Mouse (Mus musculus) ES-CJ7 (cell line): ENCODE measurements around the gene Etl4.
"Not testable (repeated sequence)": the region's sequence is repeated elsewhere in the genome, so short reads cannot be mapped to it uniquely, and the experiment has no call there.

Experiments used
- DNase-seq: peaks from one replicate; pipeline ENCODE4 v3.0.0; 2011; ENCODE audit warnings: low read depth, low spot score

Gene Etl4

DNA sequence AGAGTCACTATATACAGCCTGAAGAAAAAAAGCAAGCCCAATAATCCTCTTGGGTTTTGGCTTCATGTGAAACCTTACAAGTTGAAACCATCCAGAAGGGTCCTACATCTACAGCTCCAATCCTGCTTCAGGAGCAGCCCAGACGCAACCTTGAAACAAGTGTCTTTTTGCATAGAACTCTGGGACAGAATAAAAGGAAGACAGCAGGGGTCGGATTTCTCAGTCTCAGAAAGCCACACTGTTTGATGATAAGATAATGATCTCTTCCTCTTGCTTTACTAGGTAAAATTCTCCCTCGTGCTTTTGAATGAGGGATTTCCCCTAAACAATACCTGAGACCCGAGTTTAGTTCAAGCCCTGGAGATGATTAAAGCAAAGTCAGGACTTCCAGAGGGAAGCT, 385.0 kb downstream of the Etl4 start:
- peak; percentile 70 for DNase-seq

DNA sequence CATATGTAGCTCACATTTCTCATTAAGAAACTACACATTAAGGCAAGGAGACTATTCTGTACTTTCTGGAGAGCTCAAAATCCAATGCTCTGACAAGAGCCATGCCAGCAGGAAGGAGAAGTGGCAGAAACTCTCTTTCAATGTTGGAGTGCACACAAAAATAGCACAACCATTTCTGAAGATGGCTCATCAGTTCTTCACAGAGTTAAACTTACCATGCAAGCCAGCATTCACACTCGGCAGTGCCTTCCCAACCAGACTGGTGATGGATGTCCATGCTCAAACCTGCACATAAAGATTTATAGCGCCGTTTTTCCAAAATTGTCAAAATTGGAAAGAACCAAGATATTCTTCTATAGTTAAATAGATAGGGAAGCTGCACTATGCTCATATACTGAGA, 392.9 kb downstream of the Etl4 start:
- DNase-seq = no peak

DNA sequence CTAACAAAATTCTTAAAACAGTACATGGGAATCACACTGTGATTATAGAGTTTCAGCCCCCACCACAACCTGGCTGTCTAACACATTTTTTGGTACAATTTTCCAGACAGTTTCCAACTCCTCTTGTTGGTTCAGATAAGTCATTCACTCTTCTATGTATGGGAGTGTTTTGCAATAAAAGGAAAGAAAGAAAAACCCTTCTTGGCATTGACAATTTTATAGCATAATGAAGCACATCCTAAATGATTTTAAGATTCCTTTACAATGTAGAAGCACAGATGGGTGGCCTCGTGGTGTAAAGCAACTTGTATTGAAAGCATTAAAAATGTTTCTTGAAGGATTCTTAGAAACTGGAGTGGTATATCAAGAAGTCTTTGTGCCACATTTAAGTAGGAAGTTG, 415.4 kb downstream of the Etl4 start:
- no peak for DNase-seq

DNA sequence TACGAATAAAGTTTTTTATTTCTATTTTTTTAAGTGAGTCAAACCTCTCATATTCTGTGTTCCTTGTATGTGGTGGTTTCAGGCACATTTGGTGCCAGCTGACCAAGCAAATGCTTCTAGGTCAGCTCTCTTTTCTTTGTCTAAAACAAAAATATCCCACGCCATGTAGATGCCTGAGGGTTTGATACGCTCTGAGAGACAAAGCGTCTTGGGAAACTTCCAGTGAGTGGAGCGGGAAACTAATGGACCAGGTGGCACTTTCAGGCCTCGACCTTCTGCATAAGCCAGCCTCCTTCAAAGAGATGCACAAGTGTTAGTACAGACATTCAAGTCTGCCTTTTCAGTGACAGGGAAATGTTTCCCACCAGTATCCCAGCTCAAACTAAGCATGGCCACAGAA, 426.6 kb downstream of the Etl4 start:
- no peak for DNase-seq

DNA sequence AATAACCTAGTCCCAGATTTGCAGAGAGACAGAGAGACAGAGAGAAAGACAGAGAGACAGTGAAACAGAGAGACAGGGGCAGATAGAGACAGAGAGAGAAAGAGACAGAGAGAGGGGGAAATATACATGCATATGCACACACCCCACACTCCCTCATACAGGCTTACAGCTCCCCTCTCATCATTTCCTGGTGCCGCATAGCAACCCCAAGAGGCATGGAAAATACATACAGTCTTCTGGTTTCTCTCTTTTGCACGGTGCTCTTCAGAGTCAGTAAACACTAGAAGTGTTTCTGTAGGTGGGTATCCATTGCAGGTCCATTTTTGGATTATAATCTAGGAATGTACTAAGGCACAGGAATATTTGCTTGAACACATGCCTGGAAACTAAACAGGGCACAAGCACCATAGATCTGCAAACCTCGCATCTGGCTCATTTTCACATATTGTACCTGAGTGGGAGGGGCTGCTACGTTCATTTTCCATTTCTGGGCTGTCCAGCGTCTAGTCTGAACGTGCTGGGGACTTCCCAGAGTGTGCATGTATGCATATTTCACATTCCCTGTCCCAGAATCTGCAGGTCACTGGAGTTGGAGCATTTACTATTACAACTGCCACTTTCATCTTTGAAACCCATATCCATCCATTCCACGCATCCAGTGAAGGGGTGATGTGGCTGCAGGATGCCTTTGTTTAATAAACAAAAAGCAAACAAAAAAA, 429.6 kb downstream of the Etl4 start:
- no peak for DNase-seq

DNA sequence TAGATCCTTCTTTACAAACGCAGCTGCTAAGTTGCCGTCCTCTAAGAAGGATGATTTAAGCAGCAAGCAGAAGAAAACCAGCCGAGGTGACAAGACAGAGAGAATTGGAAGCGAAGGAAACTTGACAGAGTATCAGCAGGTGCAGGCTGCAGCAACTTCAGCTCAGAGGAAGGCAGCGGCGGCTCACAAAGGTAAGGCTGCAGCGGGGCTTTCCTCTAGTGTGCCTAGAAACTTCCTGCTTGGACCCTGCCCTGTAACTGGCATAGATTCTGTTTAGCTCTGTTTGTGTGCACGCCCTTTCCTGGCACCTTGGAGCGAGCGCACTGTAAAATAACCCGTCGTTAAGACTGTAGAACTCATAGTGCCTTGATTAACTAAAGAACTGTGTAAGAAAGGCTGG, 430.3 kb downstream of the Etl4 start:
- DNase-seq = peak; percentile 24

DNA sequence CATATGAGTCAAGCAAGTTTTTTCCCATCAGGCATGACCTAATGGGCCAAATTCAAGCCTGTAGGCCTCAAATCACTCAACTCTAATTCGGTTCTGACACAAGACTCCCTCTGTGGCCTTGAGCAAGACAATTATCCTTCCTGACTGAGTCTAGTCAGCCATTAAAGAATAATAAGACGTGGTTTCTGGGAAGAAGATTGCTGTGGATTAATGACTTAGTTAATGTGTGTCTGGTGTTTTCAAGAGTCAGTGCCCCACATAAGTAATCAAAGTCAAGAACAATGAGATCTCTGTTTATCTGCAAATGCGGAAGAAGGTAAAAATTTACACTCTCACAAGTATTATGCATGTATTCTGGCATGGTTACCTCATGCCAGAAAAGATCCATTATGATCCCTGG, 437.3 kb downstream of the Etl4 start:
- DNase-seq = no peak

DNA sequence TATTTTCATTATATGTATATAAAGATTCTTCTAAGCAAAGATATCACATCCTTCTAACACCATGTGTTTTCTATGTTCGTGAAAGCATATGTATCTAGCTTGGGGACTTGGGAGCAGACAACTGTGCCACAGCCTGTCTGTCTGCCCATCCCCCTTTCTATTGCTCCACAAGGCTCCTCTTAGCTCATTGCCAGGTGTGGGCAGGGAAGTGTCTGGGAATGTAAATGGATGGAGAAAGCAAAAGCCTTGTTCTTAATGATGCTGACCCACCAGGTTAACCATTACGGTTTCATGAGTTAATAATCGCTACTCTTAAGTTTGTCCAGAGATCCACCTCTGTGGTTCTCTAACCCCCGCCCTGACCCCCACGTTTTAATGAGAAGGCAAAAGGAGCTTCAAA, 439.7 kb downstream of the Etl4 start:
- DNase-seq = no peak

DNA sequence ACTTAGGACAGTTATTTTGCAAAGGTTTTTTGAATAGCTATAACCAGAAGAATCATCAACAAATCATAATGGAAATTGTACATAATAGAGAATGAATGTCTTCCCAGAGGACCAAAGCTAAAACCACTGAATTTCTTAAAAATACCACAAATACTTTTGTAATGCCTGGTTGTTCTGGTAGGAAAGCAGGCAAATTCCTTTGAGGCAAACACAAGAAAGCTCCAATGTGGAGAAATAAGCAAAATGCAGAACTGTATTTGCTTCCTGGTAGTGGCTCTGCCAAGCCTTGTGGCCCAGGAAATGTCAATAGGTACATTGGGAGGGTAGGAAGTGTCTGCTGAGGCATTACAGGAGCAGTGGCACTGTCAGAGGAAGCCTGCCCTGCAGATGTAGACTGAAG, 443.2 kb downstream of the Etl4 start:
- no peak for DNase-seq

DNA sequence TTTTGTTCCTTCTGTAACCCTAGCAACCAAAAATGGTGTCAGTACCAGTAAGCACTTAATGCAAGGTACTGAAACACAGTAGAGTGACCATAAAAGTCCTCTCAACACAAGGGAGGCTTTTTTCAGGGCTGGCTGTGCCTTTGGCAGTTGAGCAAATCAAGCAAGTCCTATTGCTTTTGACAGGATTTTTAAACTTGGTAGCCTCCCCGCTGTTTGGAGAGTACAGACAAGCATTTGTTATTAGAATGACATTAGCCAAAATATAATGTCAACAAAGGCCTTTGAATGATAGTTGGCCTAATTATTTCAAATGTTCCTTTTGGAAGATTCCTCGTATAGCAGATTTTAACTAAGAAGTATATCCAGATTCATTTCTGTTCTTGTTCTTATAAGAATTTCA, 467.4 kb downstream of the Etl4 start:
- no peak for DNase-seq

DNA sequence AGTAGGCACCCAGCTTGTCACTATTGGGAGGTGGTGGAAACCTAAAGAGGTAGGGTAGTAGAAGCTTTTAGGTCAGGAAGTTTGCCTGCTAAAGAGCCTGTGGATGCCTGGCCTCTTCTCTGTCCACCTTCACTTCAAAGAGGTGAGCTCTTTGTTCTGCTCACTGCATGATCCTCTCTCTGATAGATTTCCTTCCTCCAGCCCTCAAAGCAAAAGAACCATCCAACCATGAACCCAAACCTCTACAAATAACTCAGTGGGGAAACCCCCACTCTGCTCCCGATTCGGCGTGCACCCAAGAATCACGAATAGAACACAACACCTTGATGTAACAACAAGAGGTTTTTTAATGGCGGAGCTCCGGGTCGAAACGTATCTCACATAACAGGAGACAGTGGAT, 471.3 kb downstream of the Etl4 start:
- not testable (repeated sequence) for DNase-seq

DNA sequence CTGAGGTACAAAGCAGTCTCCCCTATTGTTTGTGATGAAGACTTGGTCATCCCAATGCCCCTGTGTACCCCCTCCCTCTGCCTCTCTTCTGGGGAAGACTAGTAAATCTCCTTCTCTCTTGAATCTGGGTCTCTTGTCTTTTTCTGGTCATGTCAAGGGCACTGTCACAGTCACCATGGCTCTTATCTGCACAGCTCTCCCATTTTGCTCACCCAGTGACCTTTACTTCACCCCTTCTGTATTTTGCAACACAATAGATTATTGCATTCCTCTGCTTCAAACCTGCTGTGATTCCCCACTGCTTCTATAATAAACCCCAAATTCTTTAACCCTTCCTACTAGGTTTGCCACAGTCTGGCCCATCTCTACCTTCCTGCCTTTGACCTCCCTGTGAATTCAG, 484.5 kb downstream of the Etl4 start:
- peak; percentile 89 for DNase-seq

DNA sequence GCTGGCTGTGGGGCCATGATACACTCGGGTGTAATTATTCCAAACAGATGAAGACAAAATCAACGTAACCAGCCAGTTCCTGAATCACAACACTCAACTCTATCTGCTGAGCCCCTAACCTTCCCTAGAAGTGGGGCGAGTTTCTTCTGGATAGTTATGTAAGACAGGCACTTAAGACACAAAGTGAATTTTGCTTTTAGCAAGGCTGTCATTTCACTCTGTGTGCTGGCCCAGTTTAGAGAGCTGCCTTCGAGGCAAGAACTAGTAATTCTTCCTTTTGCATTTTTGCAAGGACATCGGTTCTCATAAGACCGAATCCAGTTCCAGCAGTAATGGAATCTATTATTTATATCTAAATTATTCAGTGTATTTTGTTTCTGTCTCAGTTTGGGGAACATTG, 487.4 kb downstream of the Etl4 start:
- DNase-seq = no peak

DNA sequence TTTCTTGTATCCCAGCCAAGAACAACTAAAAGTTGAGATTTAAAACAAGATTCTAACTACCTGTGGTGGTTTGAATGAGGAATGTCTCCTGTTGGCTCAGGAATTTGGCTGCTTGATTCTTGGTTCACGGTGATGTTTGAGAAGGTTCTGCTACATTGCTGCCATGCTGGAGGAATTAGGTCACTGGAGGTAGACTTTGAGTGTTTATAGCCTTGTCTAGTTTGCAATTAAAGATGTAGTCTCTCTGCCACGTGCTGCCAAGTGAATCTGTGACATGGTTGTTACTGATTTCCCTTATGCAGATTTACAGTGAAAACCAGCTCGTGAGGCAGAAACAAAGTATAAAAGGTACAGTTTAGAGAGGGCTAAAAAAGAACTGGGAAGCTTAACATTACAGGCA, 491.0 kb downstream of the Etl4 start:
- DNase-seq = no peak

DNA sequence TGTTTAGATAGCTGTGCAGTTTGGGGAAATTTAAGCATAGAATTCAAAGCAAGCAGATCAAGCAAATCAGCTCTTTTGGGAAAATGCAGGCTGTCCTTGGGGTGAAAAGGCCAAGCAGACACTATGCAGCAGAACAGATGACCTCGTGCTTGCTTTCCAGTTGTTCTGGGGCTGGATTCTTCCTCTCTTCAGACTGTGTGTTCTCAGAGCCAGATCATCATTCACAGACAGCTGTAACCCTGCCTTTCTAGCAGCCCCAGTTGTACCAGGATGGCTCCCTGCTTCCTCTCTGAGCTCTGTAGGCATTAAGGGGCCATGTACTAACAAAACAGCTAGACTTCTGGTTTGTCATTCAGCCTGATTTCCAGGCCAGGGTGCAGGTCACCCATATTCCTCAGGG, 494.8 kb downstream of the Etl4 start:
- DNase-seq = no peak

DNA sequence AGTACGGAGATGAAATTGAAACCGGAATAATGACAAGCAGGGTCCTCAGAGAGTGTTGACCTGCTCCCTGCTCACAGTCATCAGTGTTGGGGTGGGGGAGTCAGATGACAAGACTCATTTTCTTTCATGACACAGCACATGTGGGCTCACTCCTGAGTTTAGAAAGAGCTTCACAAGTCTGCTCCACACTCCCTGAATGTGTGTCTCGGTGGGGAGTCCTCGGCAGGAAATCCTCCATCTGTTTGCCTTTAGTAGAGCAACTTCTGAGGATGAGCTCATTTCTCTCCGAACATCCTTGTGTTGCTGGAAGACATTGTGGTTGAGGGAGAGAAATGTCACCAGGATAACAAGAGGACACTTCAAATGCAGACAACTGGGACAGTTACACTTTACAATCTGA, 497.5 kb downstream of the Etl4 start:
- DNase-seq = peak; percentile 14

DNA sequence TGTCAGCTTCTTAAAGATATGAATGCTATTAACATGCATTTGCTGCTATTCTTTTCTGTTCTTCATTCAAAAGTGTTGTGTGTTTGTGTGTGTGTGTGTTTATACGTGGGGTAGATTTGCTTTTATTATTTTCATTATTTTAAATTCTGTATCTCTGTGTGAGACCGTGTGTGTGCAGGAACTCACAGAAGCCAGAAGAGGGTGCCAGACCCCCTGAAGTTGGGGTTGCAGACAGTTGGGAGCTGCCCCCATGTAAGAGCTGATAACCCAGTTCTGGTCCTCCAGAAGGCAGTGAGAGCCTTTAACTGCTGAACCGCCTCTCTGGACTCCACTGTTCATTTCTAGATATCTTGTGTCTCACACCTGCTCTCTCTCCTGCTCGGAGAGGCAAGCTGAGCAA, 505.3 kb downstream of the Etl4 start:
- DNase-seq = peak; percentile 77

DNA sequence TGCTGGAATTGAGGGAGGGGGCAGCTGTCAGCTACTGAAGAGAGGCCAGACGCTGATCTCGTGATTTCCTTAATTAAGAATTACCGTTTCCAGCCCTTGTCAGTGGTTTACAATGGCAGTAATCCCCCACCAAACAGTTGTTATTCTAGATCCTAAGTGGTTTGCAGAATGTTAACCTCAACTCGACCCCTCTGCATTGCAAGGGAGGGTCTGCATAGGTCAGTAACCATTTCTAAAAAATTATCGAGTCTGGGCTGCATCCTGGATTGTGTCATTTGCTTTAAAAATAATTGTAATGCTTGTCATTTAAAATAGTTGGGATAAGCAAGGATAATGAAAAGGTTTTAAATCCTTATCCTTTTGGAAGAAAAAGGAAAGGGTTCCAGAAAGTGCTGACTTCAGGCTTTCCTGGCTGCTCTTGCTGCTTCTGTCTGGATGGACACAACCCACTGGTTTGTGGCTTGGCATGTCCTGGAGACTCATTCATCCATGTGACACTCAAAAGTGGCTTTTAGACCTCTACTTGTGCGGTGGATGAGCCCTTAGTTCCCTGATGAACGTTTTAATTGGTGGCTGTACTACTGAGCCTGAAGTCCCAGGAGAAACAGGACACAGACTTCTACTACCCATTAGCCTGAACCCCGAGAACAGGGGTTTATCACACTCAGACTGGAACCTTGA, 507.5 kb downstream of the Etl4 start:
- DNase-seq = no peak

DNA sequence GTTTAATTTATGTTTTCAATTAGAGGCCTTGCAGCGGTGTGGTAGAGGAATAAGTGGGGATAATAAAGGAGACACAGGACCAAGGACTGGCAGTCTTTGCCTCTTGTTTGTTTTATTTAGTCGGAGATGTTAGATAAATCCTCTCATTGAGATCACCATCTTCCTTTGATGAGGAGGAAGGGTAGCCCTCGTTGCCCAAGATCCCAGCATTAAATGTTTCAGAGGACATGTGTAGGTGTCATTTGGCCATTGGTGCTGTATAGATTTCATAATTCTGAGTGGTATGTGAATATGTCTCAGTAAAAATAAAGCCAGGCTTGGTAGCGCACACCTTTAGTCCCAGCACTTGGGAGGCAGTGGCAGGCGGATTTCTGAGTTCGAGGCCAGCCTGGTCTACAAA, 508.4 kb downstream of the Etl4 start:
- no peak for DNase-seq

DNA sequence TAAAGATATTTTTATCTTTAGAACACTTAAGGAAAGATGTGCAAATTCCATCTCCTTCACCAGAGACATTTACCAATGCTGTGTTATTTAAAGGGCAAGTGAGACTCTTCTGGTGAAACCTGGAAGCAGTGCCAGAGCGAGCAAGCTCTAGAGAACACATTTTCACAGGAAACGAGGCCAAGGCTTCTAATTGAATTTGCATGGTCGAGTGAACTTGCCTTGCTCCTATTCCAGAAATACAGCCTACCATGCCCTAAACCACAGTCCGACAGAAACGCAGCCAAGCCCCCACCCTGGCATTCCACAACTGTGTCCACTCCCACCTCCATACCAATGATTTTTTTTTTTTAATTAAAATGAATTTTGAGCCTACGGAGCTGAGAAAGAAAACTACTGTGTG, 510.4 kb downstream of the Etl4 start:
- no peak for DNase-seq

DNA sequence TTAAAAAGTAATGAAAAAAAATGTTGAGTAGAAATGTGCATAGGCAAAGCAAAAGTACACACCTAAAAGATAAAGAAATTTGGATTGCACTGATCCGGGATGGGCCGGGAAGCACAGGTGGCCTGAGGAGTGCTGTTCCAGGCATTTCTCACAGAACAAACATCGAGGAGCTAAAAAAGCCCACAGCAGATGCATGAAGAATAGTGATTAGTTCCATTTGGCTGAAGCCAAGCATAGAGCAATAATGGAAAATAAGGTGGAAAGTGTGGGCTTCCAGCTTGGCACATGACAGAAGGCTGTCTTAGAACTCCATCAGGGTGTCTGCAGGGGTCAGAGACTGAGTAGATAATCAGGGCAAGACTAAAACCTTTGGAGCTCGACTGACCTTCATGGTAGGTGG, 512.7 kb downstream of the Etl4 start:
- DNase-seq = no peak

DNA sequence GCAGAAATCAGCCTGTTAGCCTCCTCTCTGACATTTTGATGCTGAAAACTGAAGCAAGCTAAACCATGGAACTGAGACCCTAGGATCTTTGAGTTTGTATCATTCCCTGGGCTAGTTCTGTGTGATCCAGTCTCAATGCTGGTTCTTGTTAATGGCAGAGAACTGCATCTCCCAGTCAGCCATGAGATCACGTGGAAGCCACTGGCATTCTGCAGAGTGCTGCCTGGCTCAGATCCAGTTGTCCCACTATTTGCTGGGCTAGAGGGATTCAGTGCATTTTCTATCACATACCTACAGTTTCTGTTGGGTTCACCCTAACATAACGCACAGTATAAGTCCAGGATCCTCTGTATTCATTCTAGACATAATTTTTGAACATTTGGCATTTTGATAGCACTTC, 524.1 kb downstream of the Etl4 start:
- no peak for DNase-seq

DNA sequence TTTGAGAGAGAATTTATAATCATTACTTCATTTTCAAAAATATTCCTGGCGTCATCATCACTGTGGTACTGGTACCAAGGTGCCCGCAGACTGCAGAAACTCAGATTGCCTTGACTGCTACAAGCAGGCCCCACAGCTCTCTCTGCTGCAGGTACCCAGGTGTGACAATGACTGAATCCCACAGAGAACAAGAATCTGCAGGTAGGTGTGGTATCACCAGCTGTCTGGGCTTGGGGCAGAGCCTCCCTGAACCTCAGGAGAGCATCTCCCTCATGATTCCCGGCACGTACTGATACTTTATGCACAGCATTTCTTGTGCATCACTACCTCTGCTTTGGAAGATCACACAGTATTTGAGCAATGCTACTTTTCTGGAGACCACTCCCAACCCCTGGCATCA, 526.0 kb downstream of the Etl4 start:
- DNase-seq = no peak

DNA sequence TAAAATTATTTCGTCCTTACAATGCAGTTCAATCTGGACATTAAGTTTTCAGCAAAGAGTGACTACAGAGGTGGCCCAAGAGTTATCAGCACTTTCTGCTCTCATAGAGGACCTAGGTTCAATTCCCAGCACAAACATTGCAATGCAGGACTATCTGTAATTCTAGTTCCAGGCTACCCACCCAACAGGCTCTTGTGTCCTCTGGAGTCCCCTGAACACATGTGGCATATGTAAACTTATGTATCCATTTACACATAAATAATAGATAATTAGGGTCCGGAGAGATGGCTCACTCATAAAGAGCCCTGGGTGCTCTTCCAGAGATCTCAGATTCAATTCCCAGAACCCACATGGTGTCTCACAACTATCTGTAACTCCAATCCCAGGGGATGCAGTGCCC, 533.2 kb downstream of the Etl4 start:
- no peak for DNase-seq
